Mouse (Mus musculus): ENCODE results near the gene Fam131a. TPM values are rescaled to one million over a fixed set of nuclear protein-coding genes. Genes with fewer than 3 reads are reported as not detected.

Fam131a gene
- polyA plus RNA-seq, 1 experiment from 2014 or later: 47.5 TPM

DNA sequence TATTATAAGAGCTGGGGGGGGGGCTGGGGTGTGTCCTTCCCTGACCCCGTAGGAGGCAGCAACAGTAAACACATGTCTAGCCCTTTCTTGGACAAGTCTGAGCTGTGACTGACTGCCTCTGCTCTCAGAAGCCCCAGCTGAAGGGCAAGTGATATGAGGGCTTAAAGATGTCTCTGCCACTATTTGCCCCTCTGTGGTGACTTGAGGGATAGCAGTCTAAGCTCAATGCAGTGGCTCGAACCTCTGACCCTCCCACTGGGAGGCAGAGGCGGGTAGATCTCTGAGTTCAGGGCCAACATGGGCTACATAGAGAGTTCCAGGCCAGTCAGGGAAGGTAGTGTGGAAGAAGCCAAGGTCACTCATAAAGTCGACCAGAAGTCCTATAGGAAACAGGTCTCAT is 17.8 kb downstream of the Fam131a start:
- WGBS: 87% methylated on average over 4 of the region's 4 CpGs
- no peaks in the 10 kb centered on the region for H3K9me3 ChIP-seq
- no peak overlapping the region for H3K4me3 ChIP-seq
- no peak overlapping the region for H3K9ac ChIP-seq
- H3K36me3 ChIP-seq: peaks cover 30% of the 10 kb centered on the region
- ATAC-seq (ENCODE audit: low FRiP score, low read depth): no peak
- no peaks in the 10 kb centered on the region for H3K27me3 ChIP-seq
- H3K4me1 ChIP-seq (replicated peaks): peaks cover 23% of the 10 kb centered on the region
- H3K27ac ChIP-seq (replicated peaks): no peak overlapping the region
- no peak overlapping the region for H3K4me2 ChIP-seq

DNA sequence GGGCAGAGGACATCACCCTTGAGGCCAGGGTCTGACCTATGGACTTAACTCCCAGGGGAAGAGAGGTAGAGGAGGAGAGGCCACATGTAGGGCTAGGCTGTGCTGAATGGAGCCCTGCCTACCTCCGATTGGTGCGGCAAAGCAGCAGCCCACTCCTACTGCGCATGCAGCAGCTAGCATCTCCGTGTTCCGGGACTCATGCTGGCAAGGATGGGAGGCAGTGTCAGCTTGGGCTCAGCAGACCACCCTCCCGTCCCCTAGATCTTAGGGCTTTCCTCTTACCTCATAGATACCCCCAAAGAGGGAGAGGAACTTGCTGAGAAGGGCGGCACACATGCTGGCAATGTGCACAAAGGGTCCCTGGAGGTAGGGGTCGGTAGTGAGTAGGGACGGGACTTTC is 19.1 kb downstream of the Fam131a start:
- Histone ChIP-seq H3K4me2 (no peak overlapping the region), H3K4me3 (no peak overlapping the region), H3K27me3 (no peaks in the 10 kb centered on the region), H3K36me3 (peaks cover 27% of the 10 kb centered on the region), H3K27ac (replicated peaks) (no peak overlapping the region), H3K9ac (no peak overlapping the region), H3K9me3 (no peaks in the 10 kb centered on the region), H3K4me1 (replicated peaks) (peaks cover 28% of the 10 kb centered on the region)
- WGBS: 84% methylated on average over 9 of the region's 9 CpGs
- no peak for ATAC-seq (ENCODE audit: low FRiP score, low read depth)

DNA sequence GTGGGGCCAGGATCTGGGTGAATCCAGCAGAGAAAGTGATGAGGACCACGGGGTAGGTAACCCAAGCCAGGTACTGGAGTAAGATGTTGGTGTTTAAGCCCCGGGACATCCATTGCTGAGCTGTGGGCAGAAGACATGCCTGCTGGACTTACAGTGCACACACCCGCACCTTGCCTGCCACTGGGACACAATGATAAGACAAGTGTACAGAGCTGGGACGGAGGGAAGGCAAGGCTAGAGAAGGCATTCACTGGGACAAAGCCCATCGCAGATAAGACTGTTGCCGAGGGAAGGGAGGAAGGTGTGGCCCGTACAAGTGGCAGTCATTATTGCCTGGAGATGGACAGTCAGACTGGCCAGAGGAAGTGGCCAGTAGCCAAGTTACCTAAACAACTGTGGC is 19.8 kb downstream of the Fam131a start:
- no peak for ATAC-seq (ENCODE audit: low FRiP score, low read depth)
- H3K27me3 ChIP-seq: no peaks in the 10 kb centered on the region
- no peak overlapping the region for H3K27ac ChIP-seq (replicated peaks)
- H3K9me3 ChIP-seq: no peaks in the 10 kb centered on the region
- peaks cover 28% of the 10 kb centered on the region for H3K4me1 ChIP-seq (replicated peaks)
- no peak overlapping the region for H3K9ac ChIP-seq
- WGBS: 91% methylated on average over 7 of the region's 7 CpGs
- peaks cover 20% of the 10 kb centered on the region for H3K36me3 ChIP-seq
- no peak overlapping the region for H3K4me2 ChIP-seq
- H3K4me3 ChIP-seq: no peak overlapping the region

DNA sequence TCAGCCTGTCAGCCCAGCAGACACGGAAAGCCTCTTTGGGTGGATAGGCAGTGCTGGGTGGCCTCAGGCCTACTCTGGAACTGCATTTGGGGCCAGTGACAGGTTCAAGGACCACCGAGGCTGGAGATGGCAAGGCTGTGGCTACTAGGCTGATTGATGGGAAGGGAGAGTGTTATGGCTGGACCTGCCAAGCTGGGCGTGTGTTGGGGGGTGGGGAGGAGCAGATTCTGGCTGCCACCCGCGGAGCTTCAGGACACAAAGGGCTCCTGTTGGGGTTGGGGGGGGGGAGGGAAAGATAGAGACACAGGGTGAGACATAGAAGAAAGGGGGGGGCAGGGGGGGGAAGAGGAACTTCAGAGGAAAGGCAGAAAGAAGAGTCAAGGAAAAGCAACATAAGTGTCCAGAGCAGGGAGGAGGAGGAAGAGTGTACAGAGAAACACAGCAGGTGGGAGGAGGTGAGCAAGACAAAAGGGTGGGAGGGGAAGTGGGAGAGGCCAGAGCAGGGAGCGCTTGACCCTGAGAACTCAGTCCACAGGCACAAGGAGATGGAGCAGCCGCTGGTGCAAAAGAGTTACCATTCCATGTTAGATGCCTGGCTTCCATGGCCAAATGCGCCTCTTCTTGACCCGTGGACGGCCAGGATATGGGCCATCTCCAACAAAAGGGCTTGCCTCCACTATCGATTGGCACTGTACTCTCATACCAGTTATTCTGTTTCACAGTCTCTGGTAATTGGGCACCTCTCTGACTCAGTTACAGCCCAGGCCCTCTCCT is 21.5 kb downstream of the Fam131a start:
- peak overlapping the region; percentile 62; the same call in 1 of the 2 replicates for H3K9ac ChIP-seq
- H3K9me3 ChIP-seq: no peaks in the 10 kb centered on the region
- peaks cover 18% of the 10 kb centered on the region for H3K36me3 ChIP-seq
- ATAC-seq (ENCODE audit: low FRiP score, low read depth): no peak
- H3K4me2 ChIP-seq: peak overlapping the region; percentile 94
- H3K4me3 ChIP-seq: peak overlapping the region; percentile 72
- no peak overlapping the region for H3K27ac ChIP-seq (replicated peaks)
- peaks cover 37% of the 10 kb centered on the region for H3K4me1 ChIP-seq (replicated peaks)
- WGBS: 21% methylated on average over 11 of the region's 11 CpGs
- no peaks in the 10 kb centered on the region for H3K27me3 ChIP-seq

DNA sequence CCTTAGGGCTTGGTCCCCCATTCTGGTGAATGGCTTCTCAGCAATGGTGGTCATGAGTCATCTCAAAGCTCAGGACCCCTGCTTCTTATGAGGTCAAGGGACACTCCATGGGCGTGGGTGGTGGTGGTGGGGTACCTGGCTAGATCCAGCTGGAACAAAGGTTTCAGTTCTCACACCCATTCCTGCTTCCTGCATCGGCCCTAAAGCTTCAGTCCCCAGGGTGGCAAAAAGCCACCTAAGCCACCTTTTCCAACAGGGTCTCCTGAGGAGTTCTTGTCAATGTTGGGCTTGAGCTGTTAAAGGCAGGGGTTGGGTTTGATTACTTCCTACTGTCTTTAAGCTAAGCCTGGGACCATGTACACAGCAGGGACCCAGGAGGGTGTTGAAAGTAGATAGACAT is 22.1 kb downstream of the Fam131a start:
- H3K4me1 ChIP-seq (replicated peaks): peaks cover 37% of the 10 kb centered on the region
- H3K9ac ChIP-seq: peak overlapping the region; percentile 62
- H3K27me3 ChIP-seq: no peaks in the 10 kb centered on the region
- H3K27ac ChIP-seq (replicated peaks): peak overlapping the region; percentile 85; the same call in 1 of the 2 replicates
- H3K36me3 ChIP-seq: peaks cover 23% of the 10 kb centered on the region
- WGBS: 49% methylated on average over 2 of the region's 2 CpGs
- H3K9me3 ChIP-seq: no peaks in the 10 kb centered on the region
- ATAC-seq (ENCODE audit: low FRiP score, low read depth): no peak
- peak overlapping the region; percentile 72 for H3K4me3 ChIP-seq
- H3K4me2 ChIP-seq: peak overlapping the region; percentile 94

DNA sequence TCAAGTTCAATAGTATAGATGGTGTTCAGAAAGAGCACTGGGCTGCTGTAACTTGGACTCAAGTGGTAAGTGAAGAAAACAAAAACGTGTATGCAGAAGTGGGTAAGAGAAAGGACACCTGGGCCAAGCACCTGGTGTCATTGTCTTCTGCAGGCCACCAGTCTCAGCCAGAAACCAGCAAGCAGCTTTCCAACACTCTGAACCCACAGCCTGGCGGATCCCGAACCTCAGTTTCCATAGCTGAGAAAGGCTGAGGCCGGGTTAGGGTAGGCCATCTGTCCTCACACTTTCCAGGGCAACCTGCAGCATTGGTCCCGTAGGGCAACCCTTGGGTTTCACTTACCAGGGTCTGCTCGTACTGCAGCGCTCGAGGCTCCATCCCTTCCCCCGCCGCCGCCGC is 22.5 kb downstream of the Fam131a start:
- H3K36me3 ChIP-seq: peaks cover 24% of the 10 kb centered on the region
- peak overlapping the region; percentile 62 for H3K9ac ChIP-seq
- H3K4me1 ChIP-seq (replicated peaks): peaks cover 37% of the 10 kb centered on the region
- WGBS: 0% methylated on average over 8 of the region's 12 CpGs
- ATAC-seq (ENCODE audit: low FRiP score, low read depth): no peak; the same call in 1 of the 2 replicates
- peak overlapping the region; percentile 94 for H3K4me2 ChIP-seq
- H3K27ac ChIP-seq (replicated peaks): peak overlapping the region; percentile 85
- peak overlapping the region; percentile 72 for H3K4me3 ChIP-seq
- H3K27me3 ChIP-seq: no peaks in the 10 kb centered on the region
- H3K9me3 ChIP-seq: no peaks in the 10 kb centered on the region

DNA sequence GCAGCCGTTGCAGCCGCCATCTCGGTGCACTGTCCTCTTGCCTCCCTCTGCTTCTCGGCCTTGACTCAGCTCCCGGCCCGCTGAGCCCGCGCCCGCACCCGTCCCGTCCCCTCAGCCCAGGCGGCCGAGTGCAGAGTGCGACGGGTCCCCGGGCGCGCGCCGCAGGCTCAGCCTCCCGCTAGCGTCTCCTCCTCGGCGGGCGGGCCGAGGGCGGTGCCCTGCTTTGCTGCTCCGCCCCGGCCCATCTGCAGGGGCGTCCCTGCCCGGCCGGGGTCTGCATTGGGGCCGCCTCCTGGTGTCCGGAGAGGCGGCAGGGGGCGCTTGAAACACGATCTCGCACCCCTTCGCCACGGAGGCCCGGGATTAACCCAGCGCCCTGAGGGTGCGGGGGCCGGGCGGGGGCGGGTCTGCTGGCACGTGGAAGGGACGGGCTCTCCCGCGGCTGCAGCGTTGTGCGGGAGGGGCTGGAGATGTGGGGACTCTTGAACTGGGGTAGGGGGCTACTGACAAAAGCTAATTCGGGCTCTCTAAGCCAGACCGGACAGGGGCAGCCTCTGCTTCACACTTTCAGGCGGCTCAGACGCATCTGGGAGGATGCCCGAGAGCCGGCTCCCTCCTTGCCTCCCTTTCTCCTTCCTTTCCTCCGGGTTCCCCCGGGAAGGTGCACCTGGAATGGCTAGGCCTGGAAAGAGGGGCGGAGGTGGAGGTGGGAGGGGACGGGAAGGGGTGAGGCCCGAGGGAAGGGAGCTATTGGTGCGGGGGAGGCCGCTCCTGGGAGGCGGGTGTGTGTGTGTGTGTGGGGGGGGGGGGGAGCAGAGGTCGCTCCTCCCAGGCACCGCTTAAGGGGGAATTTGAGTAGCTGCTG is 23.2 kb downstream of the Fam131a start:
- peak overlapping the region; percentile 94 for H3K4me2 ChIP-seq
- H3K36me3 ChIP-seq: peaks cover 27% of the 10 kb centered on the region
- H3K4me3 ChIP-seq: peak overlapping the region; percentile 72
- H3K27ac ChIP-seq (replicated peaks): peak overlapping the region; percentile 85
- WGBS: 0% methylated on average over 63 of the region's 68 CpGs
- peaks cover 37% of the 10 kb centered on the region for H3K4me1 ChIP-seq (replicated peaks)
- H3K9me3 ChIP-seq: no peaks in the 10 kb centered on the region
- no peaks in the 10 kb centered on the region for H3K27me3 ChIP-seq
- H3K9ac ChIP-seq: peak overlapping the region; percentile 62
- peak; percentile 85 for ATAC-seq (ENCODE audit: low FRiP score, low read depth)

DNA sequence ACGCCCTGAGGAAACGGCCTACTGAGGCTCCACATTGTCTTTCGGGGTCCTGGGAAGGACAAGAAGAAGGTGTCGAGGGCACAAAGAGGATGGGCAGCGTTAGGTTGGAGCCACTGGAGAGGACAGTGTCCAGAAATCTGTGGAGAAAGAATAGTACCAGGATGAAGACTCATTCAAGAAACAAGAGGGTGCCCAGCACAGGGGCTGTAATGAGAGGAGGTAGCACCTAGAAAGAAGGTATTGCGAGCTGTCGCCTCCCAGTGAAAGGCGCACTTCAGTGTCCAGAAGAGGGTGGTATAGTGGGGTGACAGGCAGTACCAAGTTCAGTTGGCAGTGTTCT is 23.8 kb downstream of the Fam131a start:
- peak; percentile 36 for ATAC-seq (ENCODE audit: low FRiP score, low read depth)
- H3K4me1 ChIP-seq (replicated peaks): peaks cover 37% of the 10 kb centered on the region

DNA sequence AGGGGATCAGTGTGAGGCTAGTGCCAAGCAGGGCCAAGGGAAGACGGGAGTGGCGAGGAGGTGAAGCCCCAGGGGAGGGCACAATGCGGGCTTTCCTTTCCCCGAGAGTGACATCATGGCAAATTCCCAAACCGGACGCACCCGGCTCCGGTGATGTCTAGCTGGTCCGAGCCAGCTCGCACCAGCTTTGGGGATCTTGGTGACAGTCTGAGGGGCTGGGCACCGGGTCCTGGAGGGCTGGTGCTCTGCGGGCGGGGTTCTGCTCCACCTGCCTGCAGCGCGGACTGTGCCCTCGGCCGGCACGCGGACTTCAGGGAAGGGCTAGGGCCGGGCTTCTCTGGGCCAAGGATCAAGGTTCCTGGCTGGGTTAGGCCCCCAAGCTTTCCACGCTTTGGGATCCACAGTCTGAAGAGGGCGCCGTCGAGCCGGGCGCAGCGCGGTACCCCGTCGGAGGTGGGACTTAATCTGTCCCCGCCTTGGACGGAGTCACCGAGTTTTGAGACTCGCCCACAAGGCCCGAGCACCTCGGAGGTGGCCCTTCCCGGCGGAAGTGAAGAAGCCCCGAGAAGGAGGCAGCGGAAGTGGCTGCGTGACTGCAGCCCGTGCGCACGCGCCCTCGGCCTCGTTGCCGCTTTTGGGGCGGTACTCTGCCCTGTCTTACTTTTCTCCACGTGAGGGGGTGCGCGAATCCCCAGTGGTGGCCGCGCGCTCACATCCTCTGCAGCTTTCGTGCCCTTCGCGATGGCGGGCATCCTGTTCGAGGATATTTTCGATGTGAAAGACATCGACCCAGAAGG is 24.3 kb downstream of the Fam131a start, which contains the start of the genes Polr2h and Clcn2:
Gene Polr2h, plus strand, starts transcription at position 485 of the 797 bp plus-strand sequence.
Gene Clcn2, minus strand, starts transcription at position 566 of the 797 bp plus-strand sequence.
- no peaks in the 10 kb centered on the region for H3K9me3 ChIP-seq
- WGBS: under 1% methylated on average over 62 of the region's 62 CpGs
- H3K4me3 ChIP-seq: peak within 1 kb of the TSS; percentile 72
- ATAC-seq (ENCODE audit: low FRiP score, low read depth): peak; percentile 83
- H3K27ac ChIP-seq (replicated peaks): peak within 1 kb of the TSS; percentile 85
- peaks cover 37% of the 10 kb centered on the region for H3K4me1 ChIP-seq (replicated peaks)
- H3K36me3 ChIP-seq: peaks cover 25% of the 10 kb centered on the region
- peak within 1 kb of the TSS; percentile 94 for H3K4me2 ChIP-seq
- H3K27me3 ChIP-seq: no peaks in the 10 kb centered on the region
- peak within 1 kb of the TSS; percentile 62 for H3K9ac ChIP-seq

More for the DNA sequence above, 23.8 kb downstream of the Fam131a start:
- peak overlapping the region; percentile 85 for H3K27ac ChIP-seq (replicated peaks)
- no peaks in the 10 kb centered on the region for H3K27me3 ChIP-seq
- H3K36me3 ChIP-seq: peaks cover 27% of the 10 kb centered on the region
- WGBS: 0% methylated on average over 8 of the region's 8 CpGs
- peak overlapping the region; percentile 94 for H3K4me2 ChIP-seq
- no peaks in the 10 kb centered on the region for H3K9me3 ChIP-seq
- peak overlapping the region; percentile 62 for H3K9ac ChIP-seq
- peak overlapping the region; percentile 72 for H3K4me3 ChIP-seq

DNA sequence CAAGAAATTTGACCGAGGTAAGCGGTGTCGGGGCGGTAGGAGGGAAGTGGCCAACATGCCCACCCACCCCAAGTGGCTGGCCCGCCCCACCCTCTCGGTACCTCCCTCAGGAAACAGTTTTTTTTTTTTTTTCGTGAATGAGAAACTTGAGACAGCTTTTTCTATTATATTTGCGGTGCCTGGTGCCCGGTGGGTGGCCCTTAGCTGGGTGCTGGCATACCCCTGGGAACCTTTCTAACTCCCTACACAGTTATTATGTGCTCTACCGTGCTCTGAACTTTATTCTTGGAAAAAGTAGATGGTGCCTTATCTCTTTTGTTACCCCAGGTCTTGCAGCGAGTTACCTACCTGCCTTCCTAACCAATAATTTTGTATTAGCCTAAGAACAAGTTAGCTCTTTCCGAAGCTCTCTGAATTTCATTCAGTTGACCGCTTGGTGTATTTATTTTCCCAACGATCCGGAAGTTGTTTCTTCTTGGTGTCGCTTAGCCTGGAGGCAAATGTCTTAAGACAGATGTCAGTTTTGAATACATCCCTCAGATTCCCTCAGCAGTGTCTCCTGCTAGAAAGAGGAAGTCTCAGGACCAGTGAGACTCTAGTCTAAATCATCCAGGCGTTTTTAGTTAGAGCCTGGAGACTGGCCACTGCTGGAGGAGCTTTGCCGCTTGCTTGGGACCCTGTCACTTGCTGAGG is 25.1 kb downstream of the Fam131a start:
- peak overlapping the region; percentile 62 for H3K9ac ChIP-seq
- H3K4me1 ChIP-seq (replicated peaks): peaks cover 37% of the 10 kb centered on the region
- H3K36me3 ChIP-seq: peaks cover 23% of the 10 kb centered on the region
- peak overlapping the region; percentile 94 for H3K4me2 ChIP-seq
- peak overlapping the region; percentile 85 for H3K27ac ChIP-seq (replicated peaks)
- 3% methylated on average over 18 of the region's 18 CpGs for WGBS
- H3K27me3 ChIP-seq: no peaks in the 10 kb centered on the region
- H3K9me3 ChIP-seq: no peaks in the 10 kb centered on the region
- no peak for ATAC-seq (ENCODE audit: low FRiP score, low read depth)
- H3K4me3 ChIP-seq: peak overlapping the region; percentile 72

DNA sequence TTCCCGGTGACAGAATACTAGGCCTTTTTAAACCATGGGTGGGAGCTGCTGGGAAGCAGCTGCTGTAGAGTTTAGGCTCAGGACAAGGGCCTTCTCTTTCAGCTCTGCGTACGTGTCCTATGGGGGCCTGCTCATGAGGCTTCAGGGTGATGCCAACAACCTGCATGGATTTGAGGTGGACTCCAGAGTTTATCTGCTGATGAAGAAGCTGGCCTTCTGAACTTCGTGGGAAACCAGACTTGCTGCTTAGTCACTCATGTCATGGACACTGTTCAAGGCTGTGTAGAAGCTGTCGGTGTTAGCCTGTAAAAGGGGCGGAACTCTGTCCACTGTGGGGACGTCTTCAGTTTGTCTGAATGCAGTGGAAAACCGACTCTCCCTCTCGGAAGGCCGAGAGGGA is 28.8 kb downstream of the Fam131a start:
- H3K27me3 ChIP-seq: no peaks in the 10 kb centered on the region
- H3K27ac ChIP-seq (replicated peaks): no peak overlapping the region
- peaks cover 23% of the 10 kb centered on the region for H3K36me3 ChIP-seq
- H3K4me2 ChIP-seq: no peak overlapping the region
- no peak overlapping the region for H3K4me3 ChIP-seq
- H3K9me3 ChIP-seq: no peaks in the 10 kb centered on the region
- H3K4me1 ChIP-seq (replicated peaks): peaks cover 9% of the 10 kb centered on the region
- H3K9ac ChIP-seq: no peak overlapping the region
- 91% methylated on average over 10 of the region's 10 CpGs for WGBS
- no peak for ATAC-seq (ENCODE audit: low FRiP score, low read depth)

Data from hindbrain, embryonic 15.5 days (tissue).